Mouse (Mus musculus) testis, adult 2 months (tissue): Measurements from ENCODE around the gene Gnat1. TPM values are rescaled to one million over a fixed set of nuclear protein-coding genes. Genes with fewer than 3 reads are reported as not detected.

Source experiments
- H3K27ac ChIP-seq: fragments of 200-500 bp; 2 replicates; pipeline ENCODE4 v1.5.1; 2012; ENCODE audit warnings: low read depth, low read length; ENCODE audit not compliant: control insufficient read depth, insufficient read depth
- H3K27me3 ChIP-seq: fragments of 200-500 bp; 2 replicates; pipeline ENCODE4 v1.6.1; 2012; ENCODE audit warnings: mild to moderate bottlenecking, low read length, moderate library complexity; ENCODE audit not compliant: control insufficient read depth, insufficient read depth
- H3K36me3 ChIP-seq: fragments of 200-500 bp; 2 replicates; pipeline ENCODE4 v1.6.1; 2012; ENCODE audit warnings: mild to moderate bottlenecking, low read length; ENCODE audit not compliant: control insufficient read depth, insufficient read depth
- H3K4me1 ChIP-seq: fragments of 200-500 bp; 2 replicates; pipeline ENCODE4 v1.6.1; 2012; ENCODE audit warnings: low read length; ENCODE audit not compliant: control insufficient read depth, insufficient read depth
- H3K4me3 ChIP-seq: fragments of 200-500 bp; 2 replicates; pipeline ENCODE4 v1.5.1; 2012; ENCODE audit warnings: low read depth, mild to moderate bottlenecking, low read length, moderate library complexity, mixed read lengths; ENCODE audit not compliant: control insufficient read depth
- CTCF ChIP-seq: fragments of 200-500 bp; IDR thresholded peaks from 2 replicates; pipeline ENCODE4 v1.5.1; 2012; ENCODE audit warnings: low read depth, mild to moderate bottlenecking, inconsistent platforms, low read length, moderate library complexity; ENCODE audit not compliant: control insufficient read depth, insufficient read depth, insufficient replicate concordance
- POLR2A ChIP-seq: fragments of 200-500 bp; IDR thresholded peaks from 2 replicates; pipeline ENCODE4 v1.6.1; 2012; ENCODE audit warnings: low read depth, mild to moderate bottlenecking, inconsistent platforms, low read length, moderate library complexity; ENCODE audit not compliant: control insufficient read depth
- polyA plus RNA-seq: library from polyadenylated mRNA; depleted of rRNA; stranded (reverse); fragments of >200 nt; gene quantifications from 2 replicates; pipeline ENCODE4 v1.2.3, GENCODE M21; 2012

Gene Gnat1
- polyA plus RNA-seq, 1 experiment: 0.12 TPM

- H3K4me3 ChIP-seq: no peak overlapping the region
- TF ChIP-seq POLR2A (no peak), CTCF (no peak)
- no peak overlapping the region for H3K27ac ChIP-seq
- no peaks in the 10 kb centered on the region; the same call in 1 of the 2 replicates for H3K27me3 ChIP-seq
- no peaks in the 10 kb centered on the region for H3K36me3 ChIP-seq
- H3K4me1 ChIP-seq: peaks cover 3% of the 10 kb centered on the region; the same call in 1 of the 2 replicates
Observed at GRCm38 (mm10) chr9:107668011-107668410, 11.5 kb downstream of the Gnat1 start.

GRCm38 (mm10) chr9:107667219-107667618 lies 12.3 kb downstream of the Gnat1 start:
- H3K27me3 ChIP-seq: no peaks in the 10 kb centered on the region; the same call in 1 of the 2 replicates
- no peak overlapping the region for H3K27ac ChIP-seq
- peaks cover 3% of the 10 kb centered on the region; the same call in 1 of the 2 replicates for H3K4me1 ChIP-seq
- no peaks in the 10 kb centered on the region for H3K36me3 ChIP-seq
- no peak overlapping the region for H3K4me3 ChIP-seq
- no peak for TF ChIP-seq CTCF
- TF ChIP-seq POLR2A: no peak

GRCm38 (mm10) chr9:107666751-107667205 lies 12.7 kb downstream of the Gnat1 start:
- H3K27me3 ChIP-seq: no peaks in the 10 kb centered on the region; the same call in 1 of the 2 replicates
- no peak overlapping the region for H3K4me3 ChIP-seq
- peaks cover 3% of the 10 kb centered on the region; the same call in 1 of the 2 replicates for H3K4me1 ChIP-seq
- TF ChIP-seq POLR2A: no peak
- TF ChIP-seq CTCF: no peak
- no peak overlapping the region for H3K27ac ChIP-seq
- H3K36me3 ChIP-seq: no peaks in the 10 kb centered on the region

GRCm38 (mm10) chr9:107665308-107665707 lies 14.2 kb downstream of the Gnat1 start:
- Histone ChIP-seq H3K36me3 (no peaks in the 10 kb centered on the region), H3K27me3 (no peaks in the 10 kb centered on the region; the same call in 1 of the 2 replicates), H3K4me1 (peaks cover 3% of the 10 kb centered on the region; the same call in 1 of the 2 replicates), H3K27ac (no peak overlapping the region), H3K4me3 (no peak overlapping the region)
- TF ChIP-seq CTCF (no peak), POLR2A (no peak)

- TF ChIP-seq CTCF (no peak), POLR2A (0 out of 2 replicates have a peak, but pooled peaks have one; percentile 13)
- Histone ChIP-seq H3K27ac (no peak overlapping the region), H3K36me3 (no peaks in the 10 kb centered on the region), H3K4me3 (no peak overlapping the region), H3K4me1 (peaks cover 3% of the 10 kb centered on the region; the same call in 1 of the 2 replicates), H3K27me3 (no peaks in the 10 kb centered on the region; the same call in 1 of the 2 replicates)
Observed at GRCm38 (mm10) chr9:107663525-107663924, 16.0 kb downstream of the Gnat1 start.

GRCm38 (mm10) chr9:107662342-107662741 lies 17.2 kb downstream of the Gnat1 start:
- no peaks in the 10 kb centered on the region for H3K36me3 ChIP-seq
- H3K4me3 ChIP-seq: no peak overlapping the region
- peaks cover 3% of the 10 kb centered on the region; the same call in 1 of the 2 replicates for H3K4me1 ChIP-seq
- no peaks in the 10 kb centered on the region; the same call in 1 of the 2 replicates for H3K27me3 ChIP-seq
- H3K27ac ChIP-seq: no peak overlapping the region
- TF ChIP-seq CTCF: no peak
- TF ChIP-seq POLR2A: no peak

- Histone ChIP-seq H3K27me3 (no peaks in the 10 kb centered on the region), H3K4me3 (no peak overlapping the region), H3K4me1 (no peaks in the 10 kb centered on the region), H3K36me3 (no peaks in the 10 kb centered on the region), H3K27ac (no peak overlapping the region)
- no peak for TF ChIP-seq CTCF
- TF ChIP-seq POLR2A: no peak
Observed at GRCm38 (mm10) chr9:107660777-107661176, 18.7 kb downstream of the Gnat1 start.

GRCm38 (mm10) chr9:107659961-107660360 lies 19.6 kb downstream of the Gnat1 start:
- no peaks in the 10 kb centered on the region for H3K4me1 ChIP-seq
- no peaks in the 10 kb centered on the region for H3K36me3 ChIP-seq
- no peak for TF ChIP-seq POLR2A
- TF ChIP-seq CTCF: no peak
- no peak overlapping the region for H3K4me3 ChIP-seq
- no peaks in the 10 kb centered on the region for H3K27me3 ChIP-seq
- no peak overlapping the region for H3K27ac ChIP-seq
